Mouse (Mus musculus) left cerebral cortex, adult 2 months (tissue): ENCODE measurements around the gene Tjp1. TPM values are rescaled to one million over a fixed set of nuclear protein-coding genes. Genes with fewer than 3 reads are reported as not detected.

Experiments used
- DNase-seq, 2 experiments: peaks; one replicate each; pipeline ENCODE4 v3.0.0; 2021 to 2022; ENCODE audit warnings: low spot score in 2 of 2, mixed read lengths in 1 of 2; ENCODE audit errors: extremely low spot score in 1 of 2
- H3K27ac ChIP-seq: fragments of 200-600 bp; 2 replicates; pipeline ENCODE4 v1.8.1; 2022
- H3K4me3 ChIP-seq: fragments of 200-600 bp; 2 replicates; pipeline ENCODE4 v1.8.1; 2022
- CTCF ChIP-seq: fragments of 200-600 bp; IDR thresholded peaks from 2 replicates; pipeline ENCODE4 v1.8.1; 2022; ENCODE audit warnings: antibody characterized with exemption, mild to moderate bottlenecking, moderate library complexity
- intact Hi-C: fragments of 180-260 bp; cut with DNase I; formaldehyde crosslinking; loops from one replicate; pipeline ENCODE4 v1.15.1; 2025
- total RNA-seq, 2 experiments: library from RNA; stranded (reverse); gene quantifications; 2 replicates each; pipeline ENCODE4 v1.2.3; 2021

Gene Tjp1
- total RNA-seq, 2 experiments from 2014 or later, result 148 to 153 TPM

DNA sequence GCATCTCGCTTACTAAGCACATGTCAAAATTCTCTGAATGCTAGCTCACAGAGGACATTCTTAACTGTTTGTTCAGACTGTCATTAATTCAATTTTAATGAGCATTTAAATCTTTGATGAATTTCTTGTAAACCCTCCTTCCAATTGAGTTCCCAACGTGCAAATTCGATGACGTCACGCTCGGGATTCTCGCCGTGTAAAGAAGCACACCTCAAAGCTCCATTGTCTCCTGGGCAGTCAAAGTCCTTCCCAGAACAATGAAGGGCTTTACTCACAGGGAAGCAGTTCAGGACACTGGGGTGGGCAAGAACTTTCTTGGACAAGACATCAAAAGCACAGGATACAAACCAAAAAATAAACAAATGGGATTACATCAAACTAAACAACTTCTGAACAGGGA lies 10.7 kb downstream of the Tjp1 start:
- Histone ChIP-seq H3K27ac (peak overlapping the region; percentile 80), H3K4me3 (no peak overlapping the region)
- no peak for DNase-seq

DNA sequence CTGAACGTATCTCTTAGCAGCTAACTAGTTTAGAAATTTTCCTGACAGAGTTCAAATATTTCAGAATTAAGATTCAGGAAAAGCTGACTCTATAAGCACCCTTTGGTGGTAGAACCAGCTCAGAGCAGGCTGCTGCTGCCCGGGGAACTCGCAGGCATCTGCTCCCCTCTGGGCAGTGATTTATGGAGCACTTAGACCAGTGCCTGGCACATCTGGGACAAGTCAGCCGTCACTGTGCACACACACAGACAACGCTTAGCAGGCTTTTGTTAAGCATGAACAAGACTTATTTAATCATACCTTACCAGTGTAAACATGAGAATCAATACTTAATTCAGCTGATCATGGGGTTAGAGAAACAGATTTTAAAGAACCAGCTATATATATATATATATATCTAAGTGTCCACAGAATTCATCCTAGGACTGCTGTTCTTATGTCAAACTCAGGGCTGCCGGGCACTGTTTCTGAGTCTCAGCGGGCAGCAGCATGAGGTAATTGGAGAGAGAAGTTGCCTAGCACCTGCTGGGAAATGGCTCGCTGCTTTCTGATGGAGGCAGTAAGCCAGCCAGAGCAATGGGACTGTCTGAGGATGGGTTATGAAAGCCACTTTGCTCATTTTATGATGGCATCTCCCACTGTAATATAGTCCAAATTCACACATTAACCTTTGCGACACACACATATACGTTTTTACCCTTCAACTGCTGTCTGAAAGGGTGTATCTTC lies 14.0 kb downstream of the Tjp1 start:
- no peak for DNase-seq
- intact Hi-C loops, result no loop called here
- no peak; the same call in 1 of the 2 replicates for TF ChIP-seq CTCF
- H3K27ac ChIP-seq, result peak overlapping the region; percentile 62
- no peak overlapping the region for H3K4me3 ChIP-seq

More for the DNA sequence above, 10.7 kb downstream of the Tjp1 start:
- no peak for TF ChIP-seq CTCF
- intact Hi-C loops, result loop anchor here (5.0 kb wide), 1 partner anchor 200 kb away; no protein-coding TSS in a partner anchor

DNA sequence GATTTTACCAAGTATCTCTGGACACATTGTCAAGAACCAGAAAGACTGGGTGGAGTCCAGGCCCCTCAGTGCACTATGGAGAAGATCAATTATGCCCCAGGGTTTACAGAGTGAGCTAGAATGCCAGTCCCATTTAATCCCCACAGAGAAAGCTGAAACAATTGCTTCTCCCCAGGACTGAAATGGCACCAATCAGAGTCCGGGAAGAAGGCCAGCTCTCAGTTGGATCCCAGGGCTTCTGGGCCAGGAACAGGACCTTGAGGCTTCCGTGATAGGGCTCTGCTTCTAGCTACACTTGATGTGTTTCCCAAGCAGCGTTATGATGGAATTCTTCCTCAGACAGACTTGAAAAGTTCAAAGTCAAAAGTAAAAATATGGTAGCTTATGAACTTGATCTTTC lies 18.2 kb downstream of the Tjp1 start:
- H3K4me3 ChIP-seq, result no peak overlapping the region
- DNase-seq, result peak in 1 of 2 experiments; percentile 55
- no peak for TF ChIP-seq CTCF
- intact Hi-C loops, result no loop called here
- H3K27ac ChIP-seq, result peak overlapping the region; percentile 45

DNA sequence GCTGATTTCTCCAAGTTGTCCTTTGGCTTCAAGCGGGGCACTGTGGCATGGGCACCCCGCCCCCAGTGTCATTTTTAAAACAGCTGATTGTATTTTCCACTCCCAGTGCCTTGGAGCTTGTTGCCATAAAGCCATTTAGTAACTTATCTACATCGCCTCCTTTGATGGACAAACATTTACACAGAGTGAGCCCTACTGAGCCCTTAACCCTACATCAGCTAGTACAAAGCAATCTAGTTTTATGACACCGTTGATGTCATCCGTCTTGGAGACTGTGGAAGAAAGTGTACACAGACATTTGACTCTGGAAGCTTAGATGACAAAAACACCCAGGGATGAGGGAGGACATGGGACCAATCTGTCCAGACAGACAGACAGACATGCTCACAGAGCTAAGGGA lies 20.2 kb downstream of the Tjp1 start:
- intact Hi-C loops, result no loop called here
- no peak for TF ChIP-seq CTCF
- H3K27ac ChIP-seq, result no peak overlapping the region
- no peak for DNase-seq
- H3K4me3 ChIP-seq, result no peak overlapping the region

- intact Hi-C loops, result no loop called here
- DNase-seq, result no peak
- no peak overlapping the region for H3K27ac ChIP-seq
- no peak for TF ChIP-seq CTCF
- H3K4me3 ChIP-seq, result no peak overlapping the region
These were observed 24.9 kb downstream of the Tjp1 start for GRCm38 (mm10) chr7:65502486-65503322.

- H3K4me3 ChIP-seq, result no peak overlapping the region
- H3K27ac ChIP-seq, result peak overlapping the region; percentile 78
- no peak for DNase-seq
- no peak for TF ChIP-seq CTCF
- intact Hi-C loops, result loop anchor here (2.0 kb wide), 1 partner anchor 182 kb away; no protein-coding TSS in a partner anchor
These were observed 26.8 kb downstream of the Tjp1 start for GRCm38 (mm10) chr7:65500746-65501145.

DNA sequence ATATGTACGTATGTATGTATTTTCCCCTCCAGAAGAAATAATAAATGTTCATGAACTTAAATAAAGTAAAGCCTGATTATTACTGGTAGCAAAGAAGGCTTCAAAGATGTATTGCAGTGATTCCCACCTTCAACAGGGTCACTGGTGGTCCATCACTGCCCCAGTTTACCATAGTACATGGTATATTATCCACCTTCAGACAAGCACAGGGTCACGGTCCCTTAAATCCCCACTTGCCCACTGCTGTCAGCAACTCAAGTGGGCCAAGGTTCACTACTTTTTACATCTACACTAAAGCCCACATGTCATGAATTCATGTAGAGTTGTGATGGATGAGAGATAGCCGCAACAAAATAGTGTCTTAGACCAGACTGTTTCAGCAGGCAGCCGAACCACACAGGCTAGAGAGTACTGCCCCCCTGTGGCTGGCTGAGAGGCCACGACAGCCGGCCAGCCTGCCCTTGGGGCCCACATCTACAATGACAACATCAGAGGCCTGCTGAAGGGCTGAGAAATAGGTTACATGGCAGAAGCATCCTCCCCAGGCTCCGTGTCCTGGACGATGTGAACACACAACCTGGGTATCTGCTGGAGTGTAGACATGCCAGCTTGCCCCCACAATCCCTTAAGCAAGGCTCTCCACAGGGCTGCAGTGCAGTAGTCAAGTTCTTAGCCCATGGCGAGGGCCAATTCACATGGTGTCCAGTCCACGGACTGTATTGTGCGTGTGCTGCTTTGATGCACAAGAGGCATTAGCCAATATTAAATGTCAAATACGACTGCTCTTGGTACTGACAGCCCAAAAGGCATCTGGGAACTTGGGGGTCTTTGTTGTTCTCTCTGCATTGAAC lies 29.6 kb downstream of the Tjp1 start:
- peak; percentile 89 for TF ChIP-seq CTCF
- DNase-seq, result peak; percentile 63 to 73
- no peak overlapping the region; the same call in 1 of the 2 replicates for H3K27ac ChIP-seq
- H3K4me3 ChIP-seq, result no peak overlapping the region
- intact Hi-C loops, result no loop called here

DNA sequence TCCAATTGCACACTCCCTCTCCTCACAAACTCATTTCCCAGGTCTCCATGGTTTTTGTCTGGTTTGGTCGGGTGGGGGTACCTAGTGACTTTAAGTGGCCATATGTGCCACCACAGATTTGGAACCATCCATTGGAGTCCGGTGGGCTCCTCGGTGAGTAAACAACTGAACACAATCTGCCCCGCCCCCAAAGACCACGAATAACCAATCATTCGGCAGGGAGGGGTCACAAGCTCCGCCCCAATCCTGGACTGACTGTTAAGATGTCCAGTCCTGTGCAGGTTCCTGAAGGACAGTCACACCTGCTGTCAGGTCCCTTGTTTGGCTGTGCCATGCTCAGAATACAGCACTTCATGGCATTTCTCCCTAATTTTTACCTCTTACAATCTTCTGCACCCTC lies 37.1 kb downstream of the Tjp1 start:
- intact Hi-C loops, result no loop called here
- no peak for TF ChIP-seq CTCF
- no peak for DNase-seq
- no peak overlapping the region for H3K27ac ChIP-seq
- H3K4me3 ChIP-seq, result no peak overlapping the region

GRCm38 (mm10) chr7:65489742-65490141 lies 37.8 kb downstream of the Tjp1 start:
- Histone ChIP-seq H3K27ac (no peak overlapping the region), H3K4me3 (no peak overlapping the region)
- intact Hi-C loops, result no loop called here
- no peak for TF ChIP-seq CTCF
- DNase-seq, result no peak

- no peak overlapping the region for H3K4me3 ChIP-seq
- no peak overlapping the region for H3K27ac ChIP-seq
- TF ChIP-seq CTCF, result no peak
- no peak for DNase-seq
- intact Hi-C loops, result no loop called here
These were observed 38.4 kb downstream of the Tjp1 start for GRCm38 (mm10) chr7:65489195-65489594.

DNA sequence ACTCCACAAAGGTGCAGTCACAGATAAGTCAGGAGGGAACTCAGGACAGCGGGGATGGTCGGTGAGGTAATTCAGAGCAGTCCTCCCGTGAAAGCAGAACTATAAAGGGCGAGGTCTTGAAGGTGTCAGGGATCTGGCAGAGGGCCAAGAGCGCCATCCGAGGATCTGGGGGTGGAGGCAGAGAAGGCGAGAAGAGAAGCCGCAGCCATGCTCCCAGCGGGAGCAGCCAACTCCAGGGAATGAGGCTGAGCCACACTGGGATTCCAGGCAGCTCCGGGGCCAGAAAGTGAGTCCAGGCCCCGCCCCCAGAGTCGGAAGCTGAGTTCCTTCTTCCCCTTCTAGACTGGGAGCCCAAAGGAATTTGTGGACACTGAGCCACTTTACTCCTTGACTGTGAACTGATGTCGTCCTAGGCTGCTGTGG lies 41.3 kb downstream of the Tjp1 start:
- no peak for TF ChIP-seq CTCF
- peak in 1 of 2 experiments; percentile 35 for DNase-seq
- intact Hi-C loops, result no loop called here
- Histone ChIP-seq H3K27ac (no peak overlapping the region), H3K4me3 (0 out of 2 replicates have a peak overlapping the region, but pooled peaks have one; percentile 1)
